Mouse (Mus musculus) CD4-positive, CD25-positive, alpha-beta regulatory T cell, adult 4 months (primary cell): ENCODE data around the gene Prkag1. TPM values are rescaled to one million over a fixed set of nuclear protein-coding genes. Genes with fewer than 3 reads are reported as not detected.

Source experiments
- ATAC-seq: one replicate; pipeline ENCODE4 v1.8.0; 2017
- polyA plus RNA-seq, 2 experiments: library from polyadenylated mRNA; unstranded; fragments of 100-300 nt; shearing (Covaris generic); gene quantifications; one replicate each; pipeline ENCODE4 v1.2.1; 2017

The Prkag1 gene
- polyA plus RNA-seq, 2 experiments from 2014 or later: 126 to 187 TPM

DNA sequence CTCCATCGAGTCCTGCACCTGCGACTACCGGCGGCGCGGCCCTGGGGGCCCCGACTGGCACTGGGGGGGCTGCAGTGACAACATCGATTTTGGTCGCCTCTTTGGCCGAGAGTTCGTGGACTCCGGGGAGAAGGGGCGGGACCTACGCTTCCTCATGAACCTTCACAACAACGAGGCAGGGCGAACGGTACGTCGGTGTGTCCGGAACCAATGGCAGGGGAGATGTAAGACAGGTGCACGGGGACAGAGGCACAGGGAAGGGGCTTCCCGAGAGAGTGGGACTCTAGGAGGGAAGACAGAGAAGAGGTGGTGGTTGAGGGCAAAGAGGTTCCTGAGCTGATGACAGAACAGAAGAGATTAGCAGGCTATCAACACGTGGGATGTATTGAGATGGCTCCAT is 39.5 kb downstream of the Prkag1 start:
- peak; percentile 27 for ATAC-seq

DNA sequence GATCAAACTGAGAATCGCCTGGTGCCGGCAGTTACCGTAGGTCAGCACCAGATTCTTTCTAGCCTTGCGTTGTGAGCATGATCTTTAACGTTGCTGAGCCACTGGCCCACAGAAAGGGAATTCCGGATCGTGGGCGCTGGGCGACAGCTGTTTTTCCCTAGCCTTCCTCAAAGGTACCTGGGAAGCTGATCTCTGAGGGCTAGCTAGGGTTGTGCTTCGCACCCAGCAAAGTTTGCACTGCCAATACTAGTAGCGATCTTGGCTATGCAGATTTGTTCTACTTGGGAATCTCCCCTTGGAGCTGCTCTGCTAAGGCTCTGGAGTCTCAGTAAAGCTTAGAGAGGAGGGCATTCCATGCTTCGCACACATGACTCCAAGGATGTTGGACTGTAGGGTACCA is 40.1 kb downstream of the Prkag1 start:
- ATAC-seq: peak; percentile 36

DNA sequence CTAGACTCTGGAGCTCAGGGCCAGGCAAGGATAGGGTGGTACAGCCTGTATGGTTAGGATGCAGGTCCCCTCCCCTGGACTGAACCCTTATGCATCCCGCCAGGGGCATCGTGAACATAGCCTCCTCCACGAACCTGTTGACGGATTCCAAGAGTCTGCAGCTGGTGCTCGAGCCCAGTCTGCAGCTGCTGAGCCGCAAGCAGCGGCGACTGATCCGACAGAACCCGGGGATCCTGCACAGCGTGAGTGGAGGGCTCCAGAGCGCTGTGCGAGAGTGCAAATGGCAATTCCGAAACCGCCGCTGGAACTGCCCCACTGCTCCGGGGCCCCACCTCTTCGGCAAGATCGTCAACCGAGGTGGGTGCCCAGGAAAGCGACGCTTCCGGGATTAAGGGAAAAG is 40.6 kb downstream of the Prkag1 start:
- ATAC-seq: no peak

DNA sequence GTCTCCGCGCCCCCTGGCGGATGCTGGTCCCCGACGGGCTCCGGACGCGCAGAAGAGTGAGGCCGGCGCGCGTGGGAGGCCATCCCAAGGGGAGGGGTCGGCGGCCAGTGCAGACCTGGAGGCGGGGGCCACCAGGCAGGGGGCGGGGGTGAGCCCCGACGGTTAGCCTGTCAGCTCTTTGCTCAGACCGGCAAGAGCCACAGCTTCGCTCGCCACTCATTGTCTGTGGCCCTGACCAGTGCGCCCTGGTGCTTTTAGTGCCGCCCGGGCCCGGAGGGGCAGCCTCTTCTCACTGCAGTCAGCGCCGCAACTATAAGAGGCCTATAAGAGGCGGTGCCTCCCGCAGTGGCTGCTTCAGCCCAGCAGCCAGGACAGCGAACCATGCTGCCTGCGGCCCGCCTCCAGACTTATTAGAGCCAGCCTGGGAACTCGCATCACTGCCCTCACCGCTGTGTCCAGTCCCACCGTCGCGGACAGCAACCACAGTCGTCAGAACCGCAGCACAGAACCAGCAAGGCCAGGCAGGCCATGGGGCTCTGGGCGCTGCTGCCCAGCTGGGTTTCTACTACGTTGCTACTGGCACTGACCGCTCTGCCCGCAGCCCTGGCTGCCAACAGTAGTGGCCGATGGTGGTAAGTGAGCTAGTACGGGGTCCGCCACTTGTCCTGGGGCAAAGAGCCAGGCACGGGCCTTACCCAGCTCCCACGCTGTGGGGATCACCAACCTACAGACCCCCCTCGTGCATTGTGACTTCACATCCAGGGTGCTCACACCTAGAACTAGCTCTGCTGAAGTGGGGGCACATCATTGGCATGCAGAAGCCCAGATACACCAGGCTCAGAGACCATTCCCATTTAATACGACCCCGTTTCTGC is 41.4 kb downstream of the Prkag1 start, which contains the start of gene Wnt1:
Gene Wnt1, plus strand, starts transcription at position 197 of the 875 bp plus-strand sequence.
- ATAC-seq: no peak

DNA sequence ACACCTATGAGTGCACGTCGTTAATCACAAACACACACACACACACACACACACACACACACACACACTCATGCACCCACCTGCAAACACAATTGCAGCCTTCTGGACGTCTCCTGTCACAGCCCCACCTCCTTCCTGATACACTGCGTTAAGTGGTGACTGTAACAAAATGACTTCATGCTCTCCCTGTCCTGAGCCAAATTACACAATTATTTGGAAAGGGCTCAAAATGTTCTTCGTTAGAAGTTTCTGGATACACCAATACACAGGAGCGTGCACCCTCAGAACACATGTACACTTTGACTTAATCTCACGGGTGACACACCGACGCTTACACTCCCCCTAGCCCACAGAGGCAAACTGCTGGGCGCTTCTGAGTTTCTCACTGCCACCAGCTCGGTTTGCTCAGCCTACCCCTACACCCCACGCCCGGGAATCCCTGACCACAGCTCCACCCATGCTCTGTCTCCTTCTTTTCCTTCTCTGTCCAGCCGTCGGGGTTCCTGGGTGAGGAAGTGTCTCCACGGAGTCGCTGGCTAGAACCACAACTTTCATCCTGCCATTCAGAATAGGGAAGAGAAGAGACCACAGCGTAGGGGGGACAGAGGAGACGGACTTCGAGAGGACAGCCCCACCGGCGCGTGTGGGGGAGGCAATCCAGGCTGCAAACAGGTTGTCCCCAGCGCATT is 42.2 kb downstream of the Prkag1 start:
- no peak for ATAC-seq

DNA sequence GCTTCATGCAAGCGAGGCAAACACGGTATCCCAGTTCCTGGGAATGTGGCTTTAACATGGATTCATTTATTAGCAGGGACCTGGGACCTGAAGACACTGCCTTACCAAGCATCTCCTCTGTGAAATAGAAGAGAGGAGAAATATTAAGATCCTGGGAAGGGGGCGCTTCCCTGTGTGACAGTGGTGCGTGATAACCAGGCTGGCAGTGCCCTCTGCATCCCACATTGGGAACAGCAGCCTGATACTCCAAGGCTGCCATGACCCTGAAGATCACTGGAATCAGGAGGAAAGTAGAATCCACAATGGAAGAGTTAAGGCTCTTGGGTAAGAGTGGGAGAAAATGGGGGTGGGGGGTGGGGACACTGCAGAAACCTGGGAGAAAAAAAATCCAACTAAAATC is 43.4 kb downstream of the Prkag1 start:
- ATAC-seq: no peak

DNA sequence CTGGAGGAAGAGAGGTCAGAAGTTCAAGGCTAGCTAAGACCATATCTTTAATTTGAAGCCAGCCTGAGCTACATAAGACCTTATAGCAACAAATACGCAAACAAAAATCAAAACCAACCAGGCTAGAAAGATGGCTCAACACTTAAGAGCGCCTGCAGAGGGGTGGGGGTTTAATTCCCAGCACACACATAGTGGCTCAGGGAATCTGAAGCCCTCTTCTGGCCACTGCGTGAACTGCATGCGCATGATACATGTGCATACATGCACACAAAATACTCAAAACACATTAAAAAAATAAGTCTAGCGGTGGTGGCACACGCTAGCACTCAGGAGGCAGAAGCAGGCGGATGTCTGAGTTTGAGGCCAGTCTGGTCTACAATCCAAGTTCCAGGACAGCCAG is 45.6 kb downstream of the Prkag1 start:
- no peak for ATAC-seq

DNA sequence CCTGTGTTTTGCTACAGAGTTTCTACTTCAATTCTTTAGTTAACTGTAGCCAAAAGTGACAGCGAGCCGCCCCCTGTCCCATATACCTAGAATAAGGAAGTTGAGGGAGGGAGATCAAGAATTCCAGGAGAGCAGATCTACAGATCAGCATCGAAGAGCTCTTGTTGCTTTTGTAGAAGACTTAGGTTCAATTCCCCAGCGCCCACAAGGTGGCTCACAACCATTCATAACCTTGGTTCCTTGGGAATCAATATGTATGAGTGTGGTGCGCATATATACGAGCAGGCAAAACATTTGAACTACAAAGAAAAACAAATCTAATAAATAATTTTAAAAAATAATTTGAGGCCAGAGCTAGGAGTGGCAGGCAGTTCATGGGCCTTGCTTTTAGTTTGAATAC is 50.2 kb downstream of the Prkag1 start:
- no peak for ATAC-seq

DNA sequence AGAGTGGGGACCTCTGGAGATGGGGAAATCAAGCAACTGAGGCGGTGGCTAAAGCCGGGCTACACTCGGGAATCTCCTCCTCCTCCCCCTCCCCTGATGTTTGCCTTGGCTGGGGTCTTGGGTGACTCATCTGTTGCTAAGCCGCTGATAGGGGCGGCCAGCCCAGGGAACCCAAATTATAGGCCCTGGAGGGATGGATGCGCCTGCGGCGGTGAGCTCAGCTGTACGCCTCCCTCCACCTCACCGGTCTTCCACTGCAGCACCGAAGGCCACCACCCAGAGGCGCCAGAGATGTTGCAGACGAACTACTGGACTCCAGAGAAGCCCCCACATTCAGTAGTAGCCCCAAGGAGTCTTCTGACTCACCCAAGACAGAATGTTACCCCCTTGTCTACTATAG is 50.7 kb downstream of the Prkag1 start:
- ATAC-seq: no peak

DNA sequence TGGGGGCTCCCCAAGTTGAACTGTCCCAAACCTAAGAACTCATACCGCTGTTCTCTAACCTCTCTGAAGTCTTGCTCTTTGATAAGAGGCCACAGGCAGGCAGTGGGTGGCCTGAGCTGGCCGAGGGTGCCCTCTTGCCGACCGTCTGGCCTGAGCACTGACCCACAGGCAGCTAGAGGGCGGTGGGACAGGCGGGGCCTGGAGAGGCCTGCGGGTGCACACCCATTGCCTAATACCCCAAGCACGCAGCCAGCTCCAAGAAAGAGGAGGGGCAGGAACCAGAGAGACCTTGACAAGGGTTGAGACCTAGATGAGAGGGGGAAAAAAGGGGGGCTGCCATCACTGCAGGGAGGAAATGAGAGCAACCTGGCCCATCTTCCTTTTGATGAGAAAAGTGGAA is 51.2 kb downstream of the Prkag1 start:
- ATAC-seq: no peak

DNA sequence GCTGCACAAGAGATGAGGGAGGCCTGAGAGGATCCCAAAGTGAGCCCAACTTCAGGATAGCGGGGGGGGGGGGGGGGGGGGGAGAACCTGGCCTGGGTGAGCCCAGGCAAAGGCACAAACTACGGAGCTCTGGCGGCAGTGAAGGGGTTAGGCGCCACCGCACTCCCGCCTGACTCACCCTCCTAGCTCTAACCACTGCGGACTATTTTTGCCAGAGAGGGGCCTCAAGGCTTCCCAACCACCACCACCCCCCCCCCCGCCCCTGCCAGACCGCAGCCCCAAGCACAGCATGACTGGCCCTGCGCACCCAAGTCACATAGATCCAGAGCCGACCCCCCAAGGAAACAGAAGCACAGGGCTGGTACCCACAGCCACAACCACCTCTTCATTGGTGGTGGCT is 52.5 kb downstream of the Prkag1 start:
- no peak for ATAC-seq

DNA sequence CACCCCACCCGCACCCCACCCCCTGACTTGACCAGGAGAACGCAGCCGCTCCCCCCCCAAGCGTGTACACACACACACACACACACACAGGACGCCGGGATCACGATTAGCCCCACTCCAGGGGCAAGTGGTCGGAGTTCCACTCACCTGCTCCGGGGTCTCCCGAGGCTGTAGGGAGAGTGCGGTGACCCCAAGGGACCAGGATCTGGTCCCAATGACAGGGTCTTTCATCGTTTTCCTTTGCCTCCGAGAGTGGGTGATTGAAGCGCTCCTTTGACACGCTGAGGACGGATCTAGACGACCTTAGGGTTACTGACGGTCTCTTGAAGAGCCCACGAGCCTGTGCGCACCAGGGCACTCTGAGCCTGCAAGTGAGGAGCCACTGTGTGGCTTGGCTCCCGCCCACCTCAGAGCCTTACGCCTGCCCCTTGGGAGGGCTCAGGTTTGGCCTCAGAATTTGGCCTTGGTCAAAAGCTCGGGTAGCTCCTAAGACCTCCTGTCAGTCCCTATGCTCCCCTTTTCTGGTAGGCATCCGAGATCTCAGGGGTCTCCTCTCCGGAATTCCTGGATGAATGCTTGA is 53.0 kb downstream of the Prkag1 start:
- no peak for ATAC-seq

DNA sequence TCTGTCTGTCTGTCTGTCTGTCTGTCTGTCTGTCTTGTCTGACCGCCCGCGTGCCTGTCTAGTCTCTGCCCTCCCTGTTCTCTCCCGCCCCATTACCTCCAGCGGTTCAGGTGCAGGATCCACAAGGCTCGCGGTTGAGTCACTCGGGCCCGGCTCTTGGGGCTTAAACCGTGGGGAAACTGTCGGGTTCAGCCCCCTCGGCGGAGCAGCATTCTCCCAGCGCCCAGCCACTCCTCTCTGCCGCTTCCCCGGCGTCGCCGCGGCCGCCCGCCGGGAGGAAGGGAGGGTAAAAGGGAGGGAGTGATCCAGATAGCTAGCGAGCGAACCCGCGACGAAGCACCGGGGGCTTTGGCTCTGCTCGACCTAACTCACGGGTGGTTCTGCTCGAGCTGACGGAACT is 53.6 kb downstream of the Prkag1 start, which contains the start of gene Wnt10b:
Gene Wnt10b, minus strand, starts transcription at position 389 of the 400 bp plus-strand sequence.
- ATAC-seq: no peak

DNA sequence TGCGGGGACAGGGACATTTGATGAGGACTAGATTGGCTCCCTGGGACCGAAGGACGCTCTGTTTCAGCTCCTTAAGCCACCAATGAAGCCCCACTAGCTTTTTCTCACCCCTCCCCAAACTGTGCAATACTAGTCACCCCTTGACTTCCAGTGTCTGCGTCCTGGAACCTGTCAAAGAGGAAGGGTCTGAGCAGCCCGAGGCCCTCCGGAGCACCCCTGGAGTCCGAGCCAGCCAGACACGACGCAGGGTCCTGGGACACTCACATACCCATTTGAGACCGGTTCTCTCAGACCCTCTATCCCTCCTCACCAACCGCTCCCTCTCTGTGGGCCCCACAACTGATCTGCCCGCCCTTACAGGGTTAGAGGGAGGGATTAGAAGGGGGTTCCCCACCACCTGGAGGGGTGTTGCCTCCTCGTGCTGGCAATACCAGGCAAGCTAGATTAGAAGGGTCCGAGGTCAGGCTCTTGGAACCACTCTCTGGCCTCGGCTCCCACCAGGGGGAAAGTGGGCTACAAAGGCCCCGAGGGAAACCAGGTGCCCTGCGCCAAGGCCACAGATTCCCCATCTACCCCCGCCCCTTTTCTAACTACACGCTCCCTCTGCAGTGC is 54.2 kb downstream of the Prkag1 start:
- no peak for ATAC-seq

DNA sequence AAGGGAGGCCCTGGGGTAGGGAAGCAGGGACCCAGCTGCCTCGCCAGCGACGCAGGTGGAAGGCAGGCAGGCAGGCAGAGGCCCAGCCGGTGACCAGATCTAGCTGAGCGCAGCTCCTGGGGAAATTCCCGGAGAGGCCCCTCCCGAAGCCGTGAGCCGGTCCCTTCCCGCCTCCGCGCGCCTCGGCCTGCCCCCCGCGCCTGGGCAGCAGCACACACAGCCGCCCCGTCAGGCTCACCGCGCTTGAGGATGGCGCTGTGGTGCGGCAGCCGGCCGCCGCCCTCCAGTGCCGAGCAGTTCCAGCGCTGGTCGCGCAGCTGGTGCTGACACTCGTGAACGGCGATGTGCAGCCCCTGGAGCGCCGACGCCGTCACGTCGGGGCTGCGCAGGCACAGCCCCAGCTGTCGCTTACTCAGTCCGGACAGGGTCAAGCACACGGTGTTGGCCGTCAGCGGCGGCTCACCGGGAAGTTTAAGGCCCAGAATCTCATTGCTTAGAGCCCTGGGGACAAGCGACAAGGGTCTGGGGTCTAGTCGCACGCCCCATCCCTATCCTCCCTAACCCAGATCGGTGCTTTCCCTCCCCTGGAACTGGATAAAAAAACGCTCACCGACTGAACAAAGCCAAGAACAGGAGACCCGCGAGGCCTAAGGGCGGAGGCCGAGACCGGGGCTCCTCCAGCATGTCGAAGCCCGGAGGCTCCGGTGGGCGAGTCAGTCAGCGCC is 54.9 kb downstream of the Prkag1 start:
- peak; percentile 46 for ATAC-seq

DNA sequence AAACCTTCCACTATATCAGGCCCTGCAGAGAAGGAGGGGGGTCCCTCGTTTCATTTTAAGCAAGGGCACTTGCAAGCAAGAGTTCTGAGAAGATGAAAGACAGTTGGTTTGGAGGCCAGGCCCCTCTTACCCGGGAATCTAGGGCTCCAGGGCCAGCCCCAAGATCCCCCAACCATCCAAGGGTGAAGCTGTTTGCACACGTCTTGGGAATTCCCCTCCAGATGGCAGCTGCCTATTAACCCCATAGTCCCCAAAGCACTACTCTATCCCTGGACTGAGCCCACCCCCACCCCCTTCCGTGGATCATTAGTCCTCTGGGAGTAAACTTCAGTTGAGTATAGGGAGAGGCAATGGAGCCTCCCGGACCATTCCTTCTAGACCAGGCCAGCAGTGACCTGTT is 55.8 kb downstream of the Prkag1 start:
- no peak for ATAC-seq

DNA sequence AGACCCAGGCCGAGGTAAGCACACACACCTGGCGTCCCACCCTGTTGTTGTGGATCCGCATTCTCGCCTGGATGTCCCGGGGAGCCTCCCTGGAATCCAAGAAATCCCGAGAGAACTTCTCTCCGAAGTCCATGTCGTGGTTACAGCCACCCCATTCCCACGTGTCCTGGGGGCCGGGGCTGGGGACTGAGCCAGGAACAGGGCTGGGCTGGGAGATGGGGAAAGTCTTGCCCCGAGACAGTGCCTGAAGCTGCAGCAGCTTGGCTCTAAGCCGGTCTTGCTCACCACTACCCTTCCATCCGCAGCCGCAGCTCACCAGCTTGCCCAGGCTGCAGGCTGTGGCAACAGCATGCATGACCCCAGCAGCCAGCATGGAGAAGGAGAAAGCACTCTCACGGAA is 57.2 kb downstream of the Prkag1 start:
- ATAC-seq: no peak

DNA sequence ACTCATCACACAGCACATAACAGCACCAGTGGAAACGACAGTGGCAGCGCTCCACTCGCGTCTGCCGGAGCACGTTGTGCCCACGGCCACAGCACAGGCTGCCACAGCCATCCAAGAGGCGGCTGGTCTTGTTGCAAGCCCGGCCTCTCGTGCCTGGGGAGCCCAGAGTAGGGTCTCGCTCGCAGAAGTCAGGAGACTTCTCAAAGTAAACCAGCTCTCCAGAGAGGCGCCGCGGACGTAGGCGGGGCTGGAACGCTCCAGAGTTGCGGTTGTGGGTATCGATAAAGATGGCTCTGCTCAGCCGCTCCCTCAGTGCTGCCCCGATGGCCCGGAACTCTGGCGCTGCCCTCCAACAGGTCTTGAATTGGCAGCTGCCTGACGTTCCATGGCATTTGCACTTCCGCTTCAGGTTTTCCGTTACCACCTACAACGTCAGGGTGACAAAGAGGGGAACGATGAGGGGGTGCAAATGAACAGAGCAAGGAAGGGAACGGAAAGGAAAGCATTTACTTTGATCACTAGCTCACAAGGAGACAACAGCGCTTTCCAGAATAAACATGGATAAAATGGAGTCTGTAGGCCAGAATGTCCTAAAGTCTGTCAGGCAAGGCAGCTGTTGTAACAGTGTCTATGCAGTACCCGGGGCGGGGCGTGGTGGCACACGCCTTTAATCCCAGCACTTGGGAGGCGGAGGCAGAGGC is 58.7 kb downstream of the Prkag1 start:
- ATAC-seq: peak; percentile 69

DNA sequence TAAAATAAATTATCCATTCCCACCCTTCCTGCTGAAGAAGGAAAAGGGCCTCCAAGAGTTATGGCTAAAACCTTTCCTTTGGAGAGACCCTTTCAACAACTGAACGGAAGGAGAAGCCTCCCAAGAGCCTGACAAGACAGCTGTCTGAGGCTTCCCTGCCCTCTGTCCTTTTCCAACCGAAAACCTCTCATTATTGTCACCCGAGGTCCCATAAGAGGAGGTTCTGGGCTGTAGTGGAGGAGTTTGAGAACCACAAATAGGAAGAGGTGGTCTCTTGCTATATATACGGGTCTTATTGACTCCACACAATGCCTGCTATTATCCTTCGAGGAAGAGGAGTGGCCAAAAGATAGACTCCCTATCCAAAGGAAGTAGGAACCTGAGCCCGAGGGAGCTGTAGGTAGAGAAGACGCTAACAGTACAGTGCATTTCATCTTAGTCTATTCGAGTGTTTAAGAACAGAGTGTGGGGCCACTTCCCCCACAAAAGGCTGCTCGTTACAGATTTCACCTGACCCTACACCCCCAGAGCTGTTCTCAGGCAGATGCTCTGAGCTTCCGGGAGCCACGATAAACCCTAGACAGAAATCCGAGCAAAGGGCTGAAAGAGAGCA is 59.4 kb downstream of the Prkag1 start:
- ATAC-seq: peak; percentile 35

DNA sequence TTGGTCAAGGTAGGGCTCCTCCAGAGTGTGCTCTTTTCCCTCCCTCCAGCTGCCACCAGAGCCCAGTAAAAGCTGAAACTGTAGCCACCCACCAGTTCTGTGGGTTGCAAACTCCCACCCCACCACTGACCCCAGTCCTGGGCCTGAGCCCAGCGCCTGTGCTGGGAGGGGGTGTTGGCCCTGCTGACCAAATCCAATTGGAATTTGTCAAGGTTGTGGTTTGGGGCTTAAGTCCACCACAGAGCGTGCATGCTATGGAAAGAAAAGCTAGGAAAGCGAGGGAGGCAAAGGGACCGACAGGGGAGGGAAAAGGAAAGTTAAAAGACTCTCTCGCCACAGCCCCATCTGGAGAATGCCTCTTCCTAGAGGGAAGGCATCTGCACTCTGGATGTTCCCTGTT is 63.1 kb downstream of the Prkag1 start:
- no peak for ATAC-seq

DNA sequence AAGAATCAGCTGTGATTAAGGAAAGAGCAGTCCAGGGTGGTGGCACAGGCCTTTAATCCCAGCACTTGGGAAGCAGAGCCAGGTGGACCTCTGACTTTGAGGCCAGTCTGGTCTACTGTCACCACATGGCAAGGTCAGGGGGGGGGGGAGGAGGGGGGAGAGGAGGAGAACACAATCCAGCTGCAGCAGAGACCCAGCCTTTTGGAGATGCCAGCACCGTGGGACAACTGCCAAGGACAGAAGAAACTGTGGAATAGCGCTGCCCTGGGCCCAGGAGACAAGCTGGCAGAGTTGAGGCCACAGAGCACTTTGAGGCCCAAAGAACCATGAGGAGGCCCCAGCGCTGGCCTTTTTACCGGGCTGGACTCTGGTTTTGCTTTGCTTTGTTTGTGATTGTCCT is 65.4 kb downstream of the Prkag1 start:
- ATAC-seq: no peak
